Mouse (Mus musculus) heart, embryonic 12.5 days (tissue): Measurements from ENCODE around the gene Erf. TPM values are rescaled to one million over a fixed set of nuclear protein-coding genes. Genes with fewer than 3 reads are reported as not detected.

Source experiments
- ATAC-seq: fragments of 200-750 bp; cut with Nextera tagmentation; 2 replicates; pipeline ENCODE4 v1.8.0; 2017; ENCODE audit warnings: moderate TSS enrichment, moderate library complexity; ENCODE audit not compliant: insufficient number of reproducible peaks, low FRiP score
- H3K27ac ChIP-seq: fragments of 300-500 bp; sonication (generic); 2 replicates; pipeline ENCODE4 v1.5.1; 2016; ENCODE audit warnings: mild to moderate bottlenecking, moderate library complexity; ENCODE audit not compliant: poor library complexity, severe bottlenecking
- H3K27me3 ChIP-seq: fragments of 300-500 bp; sonication (generic); replicated peaks from 2 replicates; pipeline ENCODE4 v1.6.1; 2016; ENCODE audit warnings: mild to moderate bottlenecking, moderate library complexity
- H3K36me3 ChIP-seq: fragments of 300-500 bp; sonication (generic); 2 replicates; pipeline ENCODE4 v1.6.1; 2016; ENCODE audit warnings: mild to moderate bottlenecking, moderate library complexity
- H3K4me1 ChIP-seq: fragments of 300-500 bp; sonication (generic); replicated peaks from 2 replicates; pipeline ENCODE4 v1.6.1; 2016; ENCODE audit warnings: mild to moderate bottlenecking
- H3K4me2 ChIP-seq: fragments of 300-500 bp; sonication (generic); 2 replicates; pipeline ENCODE4 v1.6.1; 2016; ENCODE audit warnings: mild to moderate bottlenecking, moderate library complexity
- H3K4me3 ChIP-seq: fragments of 300-500 bp; sonication (generic); 2 replicates; pipeline ENCODE4 v1.5.1; 2016; ENCODE audit warnings: mild to moderate bottlenecking
- H3K9ac ChIP-seq: fragments of 300-500 bp; sonication (generic); 2 replicates; pipeline ENCODE4 v1.6.1; 2016; ENCODE audit warnings: mild to moderate bottlenecking, moderate library complexity
- H3K9me3 ChIP-seq: fragments of 300-500 bp; sonication (generic); replicated peaks from 2 replicates; pipeline ENCODE4 v1.6.1; 2016; ENCODE audit warnings: mild to moderate bottlenecking, moderate library complexity
- WGBS: fragments of 180-500 bp; shearing (Covaris S2); methylation state at CpG from one replicate; pipeline ENCODE4 v1.1.7; 2016; 5-methylcytosine and 5-hydroxymethylcytosine counted together
- polyA plus RNA-seq: library from polyadenylated mRNA; unstranded; fragments of >200 nt; fragmentation: Nextera tagmentation; extraction: Ambion mirVana; gene quantifications from 2 replicates; pipeline ENCODE4 v1.2.1, GENCODE M21; 2016

Erf gene
- polyA plus RNA-seq, 1 experiment from 2014 or later, result 17.6 TPM

GRCm38 (mm10) chr7:25246079-25246758 lies 4.3 kb downstream of the Erf start:
- peaks cover 58% of the 10 kb centered on the region for H3K4me1 ChIP-seq
- no peaks in the 10 kb centered on the region for H3K27me3 ChIP-seq
- no peaks in the 10 kb centered on the region for H3K9me3 ChIP-seq
- WGBS, result 50% methylated on average over 20 of the region's 20 CpGs
- H3K4me2 ChIP-seq, result peak overlapping the region; percentile 96
- H3K4me3 ChIP-seq, result peak overlapping the region; percentile 95
- peak overlapping the region; percentile 97 for H3K9ac ChIP-seq
- H3K27ac ChIP-seq, result peak overlapping the region; percentile 98
- H3K36me3 ChIP-seq, result peaks cover 46% of the 10 kb centered on the region
- ATAC-seq, result no peak

- no peak for ATAC-seq
- Histone ChIP-seq H3K36me3 (peaks cover 48% of the 10 kb centered on the region), H3K27ac (peak overlapping the region; percentile 31; the same call in 1 of the 2 replicates), H3K27me3 (no peaks in the 10 kb centered on the region), H3K4me3 (no peak overlapping the region), H3K9me3 (no peaks in the 10 kb centered on the region), H3K4me2 (no peak overlapping the region), H3K4me1 (peaks cover 65% of the 10 kb centered on the region), H3K9ac (peak overlapping the region; percentile 97; the same call in 1 of the 2 replicates)
- 85% methylated on average over 30 of the region's 30 CpGs for WGBS
These were observed 5.8 kb downstream of the Erf start for GRCm38 (mm10) chr7:25244562-25245369.

GRCm38 (mm10) chr7:25243361-25243760 lies 7.2 kb downstream of the Erf start:
- no peak overlapping the region for H3K4me3 ChIP-seq
- peaks cover 64% of the 10 kb centered on the region for H3K4me1 ChIP-seq
- H3K27ac ChIP-seq, result no peak overlapping the region
- no peaks in the 10 kb centered on the region for H3K9me3 ChIP-seq
- no peak overlapping the region for H3K4me2 ChIP-seq
- H3K36me3 ChIP-seq, result peaks cover 48% of the 10 kb centered on the region
- ATAC-seq, result no peak
- no peak overlapping the region for H3K9ac ChIP-seq
- no peaks in the 10 kb centered on the region for H3K27me3 ChIP-seq
- WGBS, result 88% methylated on average over 4 of the region's 4 CpGs

- H3K4me1 ChIP-seq, result peaks cover 49% of the 10 kb centered on the region
- H3K4me3 ChIP-seq, result no peak overlapping the region
- H3K9me3 ChIP-seq, result no peaks in the 10 kb centered on the region
- WGBS, result 20% methylated on average over 2 of the region's 2 CpGs
- H3K9ac ChIP-seq, result no peak overlapping the region
- H3K27me3 ChIP-seq, result no peaks in the 10 kb centered on the region
- no peak for ATAC-seq
- peaks cover 44% of the 10 kb centered on the region for H3K36me3 ChIP-seq
- H3K4me2 ChIP-seq, result no peak overlapping the region
- H3K27ac ChIP-seq, result peak overlapping the region; percentile 61
These were observed 9.5 kb downstream of the Erf start for GRCm38 (mm10) chr7:25241062-25241461.

GRCm38 (mm10) chr7:25240631-25241030 lies 9.9 kb downstream of the Erf start:
- Histone ChIP-seq H3K9me3 (no peaks in the 10 kb centered on the region), H3K4me2 (no peak overlapping the region), H3K27ac (peak overlapping the region; percentile 61; the same call in 1 of the 2 replicates), H3K27me3 (no peaks in the 10 kb centered on the region), H3K4me1 (peaks cover 49% of the 10 kb centered on the region), H3K9ac (no peak overlapping the region), H3K4me3 (no peak overlapping the region), H3K36me3 (peaks cover 39% of the 10 kb centered on the region)
- ATAC-seq, result no peak
- whole genome bisulfite sequencing, result 56% methylated on average over 7 of the region's 7 CpGs

- Histone ChIP-seq H3K36me3 (peaks cover 30% of the 10 kb centered on the region), H3K4me1 (peaks cover 33% of the 10 kb centered on the region), H3K9me3 (no peaks in the 10 kb centered on the region), H3K27ac (peak overlapping the region; percentile 88), H3K27me3 (no peaks in the 10 kb centered on the region), H3K9ac (peak overlapping the region; percentile 68), H3K4me3 (peak overlapping the region; percentile 77), H3K4me2 (peak overlapping the region; percentile 82)
- WGBS, result 5% methylated on average over 30 of the region's 30 CpGs
- ATAC-seq, result peak; percentile 49
These were observed 11.5 kb downstream of the Erf start for GRCm38 (mm10) chr7:25238829-25239623.

GRCm38 (mm10) chr7:25238015-25238706 lies 12.4 kb downstream of the Erf start:
- H3K36me3 ChIP-seq, result peaks cover 30% of the 10 kb centered on the region
- peaks cover 26% of the 10 kb centered on the region for H3K4me1 ChIP-seq

GRCm38 (mm10) chr7:25237249-25238014 lies 13.1 kb downstream of the Erf start, which contains the start of gene Gsk3a:
TSS of gene Gsk3a (minus strand) at chr7:25237851.
- 0% methylated on average over 66 of the region's 76 CpGs for WGBS
- Histone ChIP-seq H3K9ac (peak within 1 kb of the TSS; percentile 94), H3K4me1 (peaks cover 26% of the 10 kb centered on the region)

More at GRCm38 (mm10) chr7:25238015-25238706, 12.4 kb downstream of the Erf start:
- H3K4me2 ChIP-seq, result peak overlapping the region; percentile 82
- peak overlapping the region; percentile 94; the same call in 1 of the 2 replicates for H3K9ac ChIP-seq
- H3K27me3 ChIP-seq, result no peaks in the 10 kb centered on the region
- ATAC-seq, result peak; percentile 93
- peak overlapping the region; percentile 77 for H3K4me3 ChIP-seq
- peak overlapping the region; percentile 88 for H3K27ac ChIP-seq
- H3K9me3 ChIP-seq, result no peaks in the 10 kb centered on the region
- under 1% methylated on average over 23 of the region's 23 CpGs for whole genome bisulfite sequencing

GRCm38 (mm10) chr7:25235526-25235925 lies 15.0 kb downstream of the Erf start:
- Histone ChIP-seq H3K4me2 (no peak overlapping the region), H3K27ac (no peak overlapping the region), H3K9ac (0 out of 2 replicates have a peak overlapping the region, but pooled peaks have one; percentile 33), H3K27me3 (no peaks in the 10 kb centered on the region), H3K36me3 (peaks cover 42% of the 10 kb centered on the region), H3K4me1 (peaks cover 14% of the 10 kb centered on the region), H3K4me3 (no peak overlapping the region), H3K9me3 (no peaks in the 10 kb centered on the region)
- ATAC-seq, result no peak
- 91% methylated on average over 5 of the region's 5 CpGs for WGBS

More at GRCm38 (mm10) chr7:25237249-25238014, 13.1 kb downstream of the Erf start, which contains the start of gene Gsk3a:
- peak within 1 kb of the TSS; percentile 88 for H3K27ac ChIP-seq
- H3K4me2 ChIP-seq, result peak within 1 kb of the TSS; percentile 82
- H3K9me3 ChIP-seq, result no peaks in the 10 kb centered on the region
- H3K4me3 ChIP-seq, result peak within 1 kb of the TSS; percentile 77
- H3K36me3 ChIP-seq, result peaks cover 30% of the 10 kb centered on the region
- H3K27me3 ChIP-seq, result no peaks in the 10 kb centered on the region
- peak; percentile 91 for ATAC-seq

GRCm38 (mm10) chr7:25233061-25233460 lies 17.5 kb downstream of the Erf start:
- no peak for ATAC-seq
- Histone ChIP-seq H3K4me3 (no peak overlapping the region), H3K27ac (no peak overlapping the region), H3K4me2 (no peak overlapping the region), H3K9ac (no peak overlapping the region), H3K27me3 (no peaks in the 10 kb centered on the region), H3K9me3 (no peaks in the 10 kb centered on the region), H3K36me3 (peaks cover 66% of the 10 kb centered on the region), H3K4me1 (peaks cover 12% of the 10 kb centered on the region)
- WGBS, result 76% methylated on average over 2 of the region's 2 CpGs
